Mouse (Mus musculus): ENCODE measurements around the gene Rfc4. TPM values are rescaled to one million over a fixed set of nuclear protein-coding genes. Genes with fewer than 3 reads are reported as not detected.

The Rfc4 gene
- polyA plus RNA-seq, 1 experiment from 2014 or later = 19.0 TPM

DNA sequence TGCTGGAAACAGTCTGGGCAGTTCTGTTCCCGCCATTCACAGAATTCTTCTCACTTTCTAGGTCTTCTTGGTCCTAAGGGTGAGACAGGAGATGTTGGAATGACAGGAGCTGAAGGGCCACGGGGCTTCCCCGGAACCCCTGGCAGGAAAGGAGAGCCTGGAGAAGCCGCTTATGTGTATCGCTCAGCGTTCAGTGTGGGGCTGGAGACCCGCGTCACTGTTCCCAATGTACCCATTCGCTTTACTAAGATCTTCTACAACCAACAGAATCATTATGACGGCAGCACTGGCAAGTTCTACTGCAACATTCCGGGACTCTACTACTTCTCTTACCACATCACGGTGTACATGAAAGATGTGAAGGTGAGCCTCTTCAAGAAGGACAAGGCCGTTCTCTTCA lies 29.5 kb upstream of the Rfc4 start:
- H3K4me2 ChIP-seq (replicated peaks; ENCODE audit: low read depth, low read length) = no peak overlapping the region
- TF ChIP-seq EP300 (IDR thresholded peaks at IDR 0.05) = no peak
- TF ChIP-seq CTCF (IDR thresholded peaks at IDR 0.05) = no peak
- ATAC-seq (no peak), DNase-seq (ENCODE audit: low spot score) (no peak)
- 91% methylated on average over 13 of the region's 13 CpGs for WGBS
- H3K4me1 ChIP-seq (ENCODE audit: insufficient read depth, low read depth, low read length) = no peaks in the 10 kb centered on the region
- no peak overlapping the region for H3K27ac ChIP-seq (ENCODE audit: low read length)
- no peak overlapping the region for H3K4me3 ChIP-seq (ENCODE audit: low read depth, low read length)
- H3K9me3 ChIP-seq (ENCODE audit: low read length) = no peaks in the 10 kb centered on the region
- no peak overlapping the region for H3K9ac ChIP-seq (replicated peaks; ENCODE audit: low read depth)
- H3K27me3 ChIP-seq (replicated peaks; ENCODE audit: insufficient read depth, low read length) = no peaks in the 10 kb centered on the region
- H3K36me3 ChIP-seq (ENCODE audit: insufficient read depth, low read length) = no peaks in the 10 kb centered on the region

DNA sequence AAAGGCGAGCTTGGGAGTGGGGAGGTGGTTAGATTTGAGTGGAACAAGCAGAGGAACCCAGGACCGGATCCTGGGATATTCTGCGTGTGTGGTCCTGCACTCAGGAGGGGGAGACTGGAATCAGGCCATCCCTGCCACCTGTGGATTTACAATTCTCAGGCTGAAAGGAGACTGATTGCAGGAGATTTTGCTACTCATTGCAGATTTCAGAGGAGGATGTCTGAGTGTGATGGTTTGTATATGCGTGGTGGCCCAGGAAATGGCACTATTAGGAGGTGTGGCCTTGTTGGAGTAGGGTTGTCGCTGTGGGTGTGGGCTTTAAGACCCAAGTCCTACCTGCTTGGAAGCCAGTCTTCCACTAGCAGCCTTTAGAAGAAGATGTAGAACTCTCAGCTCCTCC lies 26.7 kb upstream of the Rfc4 start:
- Histone ChIP-seq H3K4me3 (ENCODE audit: low read depth, low read length) (no peak overlapping the region), H3K36me3 (ENCODE audit: insufficient read depth, low read length) (no peaks in the 10 kb centered on the region), H3K4me2 (replicated peaks; ENCODE audit: low read depth, low read length) (no peak overlapping the region), H3K27ac (ENCODE audit: low read length) (no peak overlapping the region), H3K4me1 (ENCODE audit: insufficient read depth, low read depth, low read length) (no peaks in the 10 kb centered on the region), H3K27me3 (replicated peaks; ENCODE audit: insufficient read depth, low read length) (no peaks in the 10 kb centered on the region), H3K9me3 (ENCODE audit: low read length) (no peaks in the 10 kb centered on the region), H3K9ac (replicated peaks; ENCODE audit: low read depth) (no peak overlapping the region)
- no peak for ATAC-seq
- no peak for DNase-seq (ENCODE audit: low spot score)
- WGBS = 62% methylated on average over 5 of the region's 5 CpGs
- no peak for TF ChIP-seq CTCF (IDR thresholded peaks at IDR 0.05)
- no peak for TF ChIP-seq EP300 (IDR thresholded peaks at IDR 0.05)

GRCm38 (mm10) chr16:23151423-23151822 lies 23.9 kb upstream of the Rfc4 start:
- peak; percentile 67 for DNase-seq (ENCODE audit: low spot score)

DNA sequence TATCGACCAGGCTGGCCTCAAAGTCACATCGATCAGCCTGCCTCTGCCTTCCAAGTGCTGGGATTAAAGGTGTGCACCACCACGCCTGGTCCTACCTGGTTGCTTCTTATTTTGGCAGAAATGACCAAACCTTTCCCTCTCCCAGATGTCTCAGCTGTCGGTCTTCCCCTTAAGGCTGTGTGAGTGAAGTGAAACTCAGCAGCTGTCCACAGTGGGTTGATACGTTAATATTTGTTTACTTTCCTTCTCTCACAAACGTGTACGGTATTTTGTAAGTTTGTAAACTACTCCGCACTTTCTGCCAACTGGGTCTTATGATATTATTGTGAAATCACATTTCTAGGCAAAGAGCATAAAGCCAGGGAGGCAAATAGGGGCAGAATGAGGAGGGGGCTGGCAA lies 21.9 kb upstream of the Rfc4 start:
- no peak overlapping the region for H3K27ac ChIP-seq (ENCODE audit: low read length)
- DNase-seq (ENCODE audit: low spot score) (no peak), ATAC-seq (no peak)
- 59% methylated on average over 8 of the region's 8 CpGs for WGBS
- no peak overlapping the region for H3K4me3 ChIP-seq (ENCODE audit: low read depth, low read length)
- H3K9ac ChIP-seq (replicated peaks; ENCODE audit: low read depth) = no peak overlapping the region
- no peak for TF ChIP-seq CTCF (IDR thresholded peaks at IDR 0.05)
- H3K4me2 ChIP-seq (replicated peaks; ENCODE audit: low read depth, low read length) = no peak overlapping the region
- no peaks in the 10 kb centered on the region for H3K36me3 ChIP-seq (ENCODE audit: insufficient read depth, low read length)
- no peaks in the 10 kb centered on the region for H3K9me3 ChIP-seq (ENCODE audit: low read length)
- no peaks in the 10 kb centered on the region for H3K4me1 ChIP-seq (ENCODE audit: insufficient read depth, low read depth, low read length)
- H3K27me3 ChIP-seq (replicated peaks; ENCODE audit: insufficient read depth, low read length) = no peaks in the 10 kb centered on the region

More at GRCm38 (mm10) chr16:23151423-23151822, 23.9 kb upstream of the Rfc4 start:
- 16% methylated on average over 2 of the region's 2 CpGs for WGBS
- no peaks in the 10 kb centered on the region for H3K9me3 ChIP-seq (ENCODE audit: low read length)
- no peak overlapping the region for H3K4me3 ChIP-seq (ENCODE audit: low read depth, low read length)
- 0 out of 2 replicates have a peak, but pooled peaks have one; percentile 23 for ATAC-seq
- H3K4me1 ChIP-seq (ENCODE audit: insufficient read depth, low read depth, low read length) = no peaks in the 10 kb centered on the region
- H3K9ac ChIP-seq (replicated peaks; ENCODE audit: low read depth) = no peak overlapping the region
- TF ChIP-seq EP300 (IDR thresholded peaks at IDR 0.05) (no peak), CTCF (IDR thresholded peaks at IDR 0.05) (peak; percentile 78)
- H3K36me3 ChIP-seq (ENCODE audit: insufficient read depth, low read length) = no peaks in the 10 kb centered on the region
- H3K27ac ChIP-seq (ENCODE audit: low read length) = no peak overlapping the region
- H3K27me3 ChIP-seq (replicated peaks; ENCODE audit: insufficient read depth, low read length) = no peaks in the 10 kb centered on the region
- H3K4me2 ChIP-seq (replicated peaks; ENCODE audit: low read depth, low read length) = no peak overlapping the region

- no peaks in the 10 kb centered on the region for H3K36me3 ChIP-seq (ENCODE audit: insufficient read depth, low read length)
- no peak for DNase-seq (ENCODE audit: low spot score)
- no peak overlapping the region for H3K27ac ChIP-seq (ENCODE audit: low read length)
- H3K4me1 ChIP-seq (ENCODE audit: insufficient read depth, low read depth, low read length) = no peaks in the 10 kb centered on the region
- WGBS = 74% methylated on average over 2 of the region's 2 CpGs
- H3K4me2 ChIP-seq (replicated peaks; ENCODE audit: low read depth, low read length) = no peak overlapping the region
- no peaks in the 10 kb centered on the region for H3K9me3 ChIP-seq (ENCODE audit: low read length)
- no peaks in the 10 kb centered on the region for H3K27me3 ChIP-seq (replicated peaks; ENCODE audit: insufficient read depth, low read length)
- H3K9ac ChIP-seq (replicated peaks; ENCODE audit: low read depth) = no peak overlapping the region
- H3K4me3 ChIP-seq (ENCODE audit: low read depth, low read length) = no peak overlapping the region
- TF ChIP-seq CTCF (IDR thresholded peaks at IDR 0.05) (no peak), EP300 (IDR thresholded peaks at IDR 0.05) (no peak)
- ATAC-seq = no peak
These were observed 21.4 kb upstream of the Rfc4 start for GRCm38 (mm10) chr16:23148936-23149335.

DNA sequence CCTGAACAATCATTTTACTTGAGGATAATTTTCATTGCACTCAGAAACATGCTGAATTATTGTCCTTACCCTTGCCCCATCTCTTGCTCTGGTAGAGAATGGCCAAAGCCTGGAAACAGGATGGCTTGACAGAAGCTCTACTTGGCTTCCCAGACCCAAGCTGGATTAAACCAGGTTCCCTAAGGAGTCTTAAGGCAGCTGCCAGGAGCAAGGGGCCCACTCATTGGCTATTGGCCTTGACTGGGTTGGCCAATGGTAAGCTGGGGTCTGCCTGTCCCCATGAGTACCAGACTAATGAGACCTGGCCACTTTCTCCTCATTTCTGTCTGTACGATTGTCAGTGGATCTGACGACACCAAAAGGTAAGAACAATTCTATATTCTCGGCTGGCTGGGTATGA lies 18.7 kb upstream of the Rfc4 start, which contains the start of gene Adipoq:
Gene Adipoq, plus strand, starts transcription at position 257 of the 400 bp plus-strand sequence.
- no peaks in the 10 kb centered on the region for H3K36me3 ChIP-seq (ENCODE audit: insufficient read depth, low read length)
- WGBS = 87% methylated on average over 3 of the region's 3 CpGs

DNA sequence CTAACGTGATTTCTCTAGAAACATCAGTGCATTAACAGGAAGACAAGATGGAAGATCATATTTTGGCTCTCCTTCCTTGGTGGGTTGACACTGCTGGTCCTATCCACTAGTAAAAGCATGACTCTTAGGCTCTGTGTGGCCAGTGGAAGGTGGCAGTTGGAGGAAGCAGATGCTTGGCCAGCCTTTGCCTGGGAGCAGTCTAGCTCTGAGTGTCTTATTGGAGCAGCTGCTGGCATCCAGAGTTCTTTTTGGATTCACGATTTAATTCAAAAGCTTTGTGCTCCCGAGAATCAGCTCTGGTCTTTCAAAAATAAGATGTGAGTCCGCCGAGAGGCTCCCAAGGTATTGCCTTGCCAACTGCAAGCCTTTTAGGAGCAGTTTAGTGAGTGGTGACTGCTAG lies 17.7 kb upstream of the Rfc4 start:
- H3K4me2 ChIP-seq (replicated peaks; ENCODE audit: low read depth, low read length) = no peak overlapping the region
- H3K36me3 ChIP-seq (ENCODE audit: insufficient read depth, low read length) = no peaks in the 10 kb centered on the region
- H3K4me1 ChIP-seq (ENCODE audit: insufficient read depth, low read depth, low read length) = no peaks in the 10 kb centered on the region
- no peak overlapping the region for H3K4me3 ChIP-seq (ENCODE audit: low read depth, low read length)
- no peaks in the 10 kb centered on the region for H3K9me3 ChIP-seq (ENCODE audit: low read length)
- no peak for TF ChIP-seq EP300 (IDR thresholded peaks at IDR 0.05)
- no peak for TF ChIP-seq CTCF (IDR thresholded peaks at IDR 0.05)
- no peak for DNase-seq (ENCODE audit: low spot score)
- no peak overlapping the region for H3K27ac ChIP-seq (ENCODE audit: low read length)
- H3K27me3 ChIP-seq (replicated peaks; ENCODE audit: insufficient read depth, low read length) = no peaks in the 10 kb centered on the region
- ATAC-seq = no peak
- no peak overlapping the region for H3K9ac ChIP-seq (replicated peaks; ENCODE audit: low read depth)
- WGBS = 63% methylated on average over 5 of the region's 5 CpGs

More for the DNA sequence above, 18.7 kb upstream of the Rfc4 start, which contains the start of gene Adipoq:
- Histone ChIP-seq H3K4me3 (ENCODE audit: low read depth, low read length) (no peak within 1 kb of the TSS), H3K9ac (replicated peaks; ENCODE audit: low read depth) (no peak within 1 kb of the TSS), H3K4me2 (replicated peaks; ENCODE audit: low read depth, low read length) (no peak within 1 kb of the TSS), H3K27me3 (replicated peaks; ENCODE audit: insufficient read depth, low read length) (no peaks in the 10 kb centered on the region), H3K4me1 (ENCODE audit: insufficient read depth, low read depth, low read length) (no peaks in the 10 kb centered on the region), H3K9me3 (ENCODE audit: low read length) (no peaks in the 10 kb centered on the region), H3K27ac (ENCODE audit: low read length) (no peak within 1 kb of the TSS)
- TF ChIP-seq EP300 (IDR thresholded peaks at IDR 0.05) (no peak), CTCF (IDR thresholded peaks at IDR 0.05) (no peak)
- DNase-seq (ENCODE audit: low spot score) = no peak
- no peak for ATAC-seq

Measured in lung, postnatal 0 days (tissue).